Mouse (Mus musculus) lung, embryonic 16.5 days (tissue): ENCODE measurements at regions not wholly inside any gene's neighbourhood (a gene's known extent, or its start where the extent isn't known, plus 50 kb on each side); places are given as distances from the start of the nearest gene placed in this dataset.

Experiments
- ATAC-seq: fragments of 200-750 bp; cut with Nextera tagmentation; 2 replicates; pipeline ENCODE4 v1.8.0; 2017; ENCODE audit warnings: low read depth, mild to moderate bottlenecking, moderate library complexity
- H3K27ac ChIP-seq: fragments of 300-500 bp; sonication (generic); 2 replicates; pipeline ENCODE4 v1.5.1; 2014; ENCODE audit warnings: mild to moderate bottlenecking, control low read depth, low read length
- H3K27me3 ChIP-seq: fragments of 300-500 bp; sonication (generic); 2 replicates; pipeline ENCODE4 v1.6.1; 2014; ENCODE audit warnings: low read depth, low read length, mixed read lengths; ENCODE audit not compliant: control insufficient read depth, insufficient read depth
- H3K36me3 ChIP-seq: fragments of 300-500 bp; sonication (generic); 2 replicates; pipeline ENCODE4 v1.6.1; 2014; ENCODE audit warnings: low read length; ENCODE audit not compliant: control insufficient read depth, insufficient read depth
- H3K4me1 ChIP-seq: fragments of 300-500 bp; sonication (generic); replicated peaks from 2 replicates; pipeline ENCODE4 v1.6.1; 2014; ENCODE audit warnings: low read length, mixed read lengths; ENCODE audit not compliant: control insufficient read depth, insufficient read depth
- H3K4me2 ChIP-seq: fragments of 300-500 bp; sonication (generic); 2 replicates; pipeline ENCODE4 v1.6.1; 2014; ENCODE audit warnings: low read depth, low read length, control low read depth
- H3K4me3 ChIP-seq: fragments of 300-500 bp; sonication (generic); 2 replicates; pipeline ENCODE4 v1.5.1; 2014; ENCODE audit warnings: mild to moderate bottlenecking, low read length, control low read depth
- H3K9ac ChIP-seq: fragments of 300-500 bp; sonication (generic); 2 replicates; pipeline ENCODE4 v1.6.1; 2014; ENCODE audit warnings: low read length, control low read depth
- H3K9me3 ChIP-seq: fragments of 300-500 bp; sonication (generic); 2 replicates; pipeline ENCODE4 v1.6.1; 2016; ENCODE audit warnings: low read length; ENCODE audit not compliant: control insufficient read depth
- WGBS: fragments of 180-500 bp; shearing (Covaris S2); extraction: QIAGEN DNeasy Blood & Tissue Kit; methylation state at CpG from one replicate; pipeline ENCODE4 v1.1.7; 2014; 5-methylcytosine and 5-hydroxymethylcytosine counted together

DNA sequence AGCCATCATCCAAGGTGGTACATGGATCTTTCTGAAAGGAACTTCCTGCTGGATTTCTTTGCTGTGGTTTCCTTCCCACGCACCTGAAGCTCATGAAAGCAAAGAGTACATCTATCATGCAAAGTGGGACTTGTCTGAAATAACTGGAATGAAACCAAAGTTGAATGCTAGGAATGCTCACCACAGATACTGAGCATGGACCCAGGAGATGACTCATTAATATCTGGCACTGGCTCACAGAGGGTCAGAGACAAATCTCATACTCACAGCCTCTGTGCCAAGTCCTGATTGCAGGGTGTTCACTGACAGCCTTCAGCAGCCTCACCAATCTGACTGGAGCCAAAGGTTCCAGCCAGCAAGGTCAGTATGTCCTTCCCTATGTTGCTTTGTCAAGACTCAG is 245.3 kb upstream of the Nrp1 start:
- Histone ChIP-seq H3K9me3 (no peaks in the 10 kb centered on the region), H3K27me3 (no peaks in the 10 kb centered on the region), H3K4me2 (no peak overlapping the region), H3K4me3 (no peak overlapping the region), H3K27ac (no peak overlapping the region), H3K4me1 (0 out of 2 replicates have a peak, but pooled peaks cover 5% of the 10 kb centered on the region), H3K9ac (no peak overlapping the region), H3K36me3 (no peaks in the 10 kb centered on the region)
- peak; percentile 71 for ATAC-seq
- WGBS, result 38% methylated on average over 1 of the region's 1 CpGs

- Histone ChIP-seq H3K4me1 (no peaks in the 10 kb centered on the region), H3K4me2 (no peak overlapping the region), H3K27me3 (no peaks in the 10 kb centered on the region), H3K36me3 (no peaks in the 10 kb centered on the region), H3K27ac (no peak overlapping the region), H3K4me3 (no peak overlapping the region), H3K9me3 (no peaks in the 10 kb centered on the region), H3K9ac (no peak overlapping the region)
- WGBS, result 74% methylated on average over 4 of the region's 4 CpGs
- no peak for ATAC-seq
Observed at GRCm38 (mm10) chr8:128141290-128141966, 217.0 kb upstream of the Nrp1 start.

DNA sequence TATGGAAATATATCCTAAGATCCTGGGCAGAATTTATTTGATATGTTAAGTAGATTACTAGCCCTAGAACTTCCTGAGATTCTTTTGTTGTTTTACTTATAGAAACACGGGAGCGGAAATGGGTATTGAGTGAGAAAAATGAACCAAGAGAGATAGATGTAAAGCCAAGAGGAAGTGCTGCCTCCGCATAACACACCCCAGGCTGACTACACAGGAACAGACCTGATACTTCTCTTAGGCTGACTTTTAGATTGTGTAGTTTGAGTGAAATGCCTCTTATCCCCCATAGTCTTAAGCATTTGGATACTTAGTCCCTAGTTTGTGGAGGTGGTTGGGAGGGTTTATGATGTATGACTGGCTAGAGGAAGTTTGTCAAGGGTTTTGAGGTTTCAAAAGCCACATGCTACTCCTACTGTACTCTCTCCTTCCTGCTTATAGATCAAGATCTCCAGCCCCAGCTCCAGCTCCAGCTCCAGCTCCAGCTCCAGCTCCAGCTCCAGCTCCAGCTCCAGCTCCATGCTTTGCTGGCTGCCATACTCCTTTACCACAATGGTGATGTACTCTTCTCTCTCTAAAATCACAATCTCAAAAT is 210.0 kb upstream of the Nrp1 start:
- Histone ChIP-seq H3K4me2 (no peak overlapping the region), H3K27ac (0 out of 2 replicates have a peak overlapping the region, but pooled peaks have one; percentile 37), H3K4me3 (no peak overlapping the region), H3K27me3 (no peaks in the 10 kb centered on the region), H3K4me1 (no peaks in the 10 kb centered on the region), H3K36me3 (no peaks in the 10 kb centered on the region), H3K9me3 (no peaks in the 10 kb centered on the region), H3K9ac (no peak overlapping the region)
- WGBS, result 65% methylated on average over 3 of the region's 3 CpGs
- ATAC-seq, result no peak

- Histone ChIP-seq H3K4me3 (no peak overlapping the region), H3K4me2 (no peak overlapping the region), H3K36me3 (no peaks in the 10 kb centered on the region), H3K9ac (no peak overlapping the region), H3K27me3 (no peaks in the 10 kb centered on the region), H3K9me3 (no peaks in the 10 kb centered on the region), H3K4me1 (no peaks in the 10 kb centered on the region), H3K27ac (no peak overlapping the region)
- no peak for ATAC-seq
Observed at GRCm38 (mm10) chr8:128155604-128156003, 202.8 kb upstream of the Nrp1 start.

DNA sequence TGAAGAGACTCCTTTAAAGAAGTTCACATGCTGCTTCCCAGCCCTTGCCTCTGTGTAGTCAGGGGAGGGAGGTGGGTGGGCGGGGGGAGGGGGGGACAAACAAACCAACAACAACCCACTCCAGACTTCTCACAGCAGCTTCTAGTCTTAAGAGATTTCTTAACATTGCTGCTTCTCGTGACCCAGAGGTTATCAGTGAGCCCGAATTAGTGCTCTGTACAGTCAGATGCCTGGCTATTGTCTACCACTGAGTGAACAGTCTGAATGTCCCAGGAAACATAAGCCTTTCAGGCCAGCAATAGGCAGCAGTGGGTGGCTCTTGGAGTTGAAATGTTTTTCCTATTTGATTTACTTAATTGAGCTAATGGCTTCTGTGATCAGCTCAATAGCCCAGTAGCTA is 202.2 kb upstream of the Nrp1 start:
- no peaks in the 10 kb centered on the region for H3K27me3 ChIP-seq
- 22% methylated on average over 3 of the region's 3 CpGs for WGBS
- ATAC-seq, result no peak

GRCm38 (mm10) chr8:128162857-128163256 is 195.5 kb upstream of the Nrp1 start:
- Histone ChIP-seq H3K9me3 (no peaks in the 10 kb centered on the region), H3K4me3 (no peak overlapping the region), H3K9ac (no peak overlapping the region), H3K36me3 (no peaks in the 10 kb centered on the region), H3K4me2 (no peak overlapping the region), H3K27me3 (no peaks in the 10 kb centered on the region), H3K4me1 (no peaks in the 10 kb centered on the region), H3K27ac (no peak overlapping the region)
- ATAC-seq, result no peak

More for the DNA sequence above, 202.2 kb upstream of the Nrp1 start:
- H3K4me3 ChIP-seq, result no peak overlapping the region
- H3K9ac ChIP-seq, result no peak overlapping the region
- no peaks in the 10 kb centered on the region for H3K9me3 ChIP-seq
- no peaks in the 10 kb centered on the region for H3K4me1 ChIP-seq
- no peak overlapping the region for H3K4me2 ChIP-seq
- H3K36me3 ChIP-seq, result no peaks in the 10 kb centered on the region
- no peak overlapping the region for H3K27ac ChIP-seq

DNA sequence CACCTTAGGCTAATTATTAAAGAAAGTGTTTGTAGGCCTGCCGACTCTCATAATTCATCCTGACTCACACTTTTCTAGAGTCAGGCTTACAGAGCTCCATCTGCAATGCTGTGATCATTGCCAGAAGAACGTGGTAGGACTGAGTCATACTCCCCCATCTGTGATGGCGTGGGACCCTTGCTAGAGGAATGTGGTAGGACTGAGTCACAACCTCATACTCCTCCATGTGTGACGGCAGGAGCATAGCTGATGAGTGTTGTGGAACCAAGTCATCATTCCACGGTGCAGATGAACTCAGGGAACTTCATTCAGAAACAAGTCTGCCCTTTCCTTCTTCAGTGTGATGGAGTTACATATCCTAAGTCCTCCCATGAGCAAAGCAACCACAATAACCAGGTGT is 193.4 kb upstream of the Nrp1 start:
- Histone ChIP-seq H3K27ac (no peak overlapping the region), H3K9ac (no peak overlapping the region), H3K4me2 (no peak overlapping the region), H3K4me3 (no peak overlapping the region), H3K27me3 (no peaks in the 10 kb centered on the region), H3K9me3 (no peaks in the 10 kb centered on the region), H3K36me3 (no peaks in the 10 kb centered on the region), H3K4me1 (no peaks in the 10 kb centered on the region)
- WGBS, result 87% methylated on average over 5 of the region's 5 CpGs
- ATAC-seq, result no peak

- Histone ChIP-seq H3K36me3 (no peaks in the 10 kb centered on the region), H3K9me3 (no peaks in the 10 kb centered on the region), H3K4me2 (no peak overlapping the region), H3K9ac (no peak overlapping the region), H3K4me1 (no peaks in the 10 kb centered on the region), H3K4me3 (no peak overlapping the region), H3K27ac (no peak overlapping the region), H3K27me3 (no peaks in the 10 kb centered on the region)
- WGBS, result 84% methylated on average over 2 of the region's 2 CpGs
- ATAC-seq, result no peak
Observed at GRCm38 (mm10) chr8:128165591-128165990, 192.8 kb upstream of the Nrp1 start.

DNA sequence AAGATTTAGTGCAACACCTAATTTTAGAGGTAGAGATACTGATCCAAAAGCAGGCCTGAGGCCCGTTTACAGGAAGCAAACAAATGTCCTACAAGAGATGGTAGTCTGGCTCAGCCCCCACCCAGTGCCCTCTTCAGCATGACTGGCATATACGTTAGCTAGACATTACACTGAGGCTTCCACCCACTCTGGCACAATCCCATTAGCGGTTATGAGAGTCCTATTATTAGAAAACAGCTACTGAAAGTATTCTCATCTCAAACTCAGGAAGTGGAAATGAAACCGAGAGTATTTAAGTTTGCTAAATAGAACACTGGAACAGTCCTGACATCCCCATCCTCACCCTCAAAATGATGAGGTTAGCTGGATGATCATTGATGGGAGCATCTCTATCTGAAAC is 192.3 kb upstream of the Nrp1 start:
- Histone ChIP-seq H3K27ac (no peak overlapping the region), H3K9ac (no peak overlapping the region), H3K9me3 (no peaks in the 10 kb centered on the region), H3K36me3 (no peaks in the 10 kb centered on the region), H3K4me2 (no peak overlapping the region), H3K27me3 (no peaks in the 10 kb centered on the region), H3K4me3 (no peak overlapping the region), H3K4me1 (no peaks in the 10 kb centered on the region)
- ATAC-seq, result no peak
- 76% methylated on average over 4 of the region's 4 CpGs for WGBS
